Mouse (Mus musculus): ENCODE data around the gene Nudcd3. TPM values are rescaled to one million over a fixed set of nuclear protein-coding genes. Genes with fewer than 3 reads are reported as not detected.

Nudcd3 gene
- total and polyA plus RNA-seq, 3 experiments: 30.7 to 82.2 (median 35.6) TPM

DNA sequence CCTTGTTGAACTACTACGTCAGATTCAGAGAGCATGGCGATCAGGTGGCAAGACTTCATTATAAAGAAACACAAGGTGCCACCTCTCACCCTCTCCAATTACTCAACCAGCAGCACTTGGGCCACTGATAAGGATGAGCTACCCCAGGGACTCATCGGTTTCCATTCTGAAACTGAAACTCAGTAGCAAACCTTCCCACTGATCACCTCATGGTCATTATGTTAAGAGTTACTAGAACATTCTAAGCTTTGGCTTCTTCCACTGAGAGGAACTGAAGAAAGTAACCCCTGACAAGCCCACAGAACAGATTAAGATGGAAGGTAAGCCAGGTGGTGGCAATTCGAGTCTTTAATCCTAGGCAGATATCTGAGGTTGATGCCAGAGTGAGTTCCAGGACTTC is 1.8 kb downstream of the Nudcd3 start:
- Histone ChIP-seq H3K4me1 (ENCODE audit: control insufficient read depth in 1 of 2, insufficient read depth in 2 of 2) (peaks cover 8 to 57% of the 10 kb centered on the region in 2 experiments; a peak in 3 of 4 replicates), H3K4me2 (ENCODE audit: insufficient read depth, low read depth, poor library complexity, severe bottlenecking) (peak overlapping the region; percentile 95), H3K27me3 (replicated peaks) (no peaks in the 10 kb centered on the region), H3K79me2 (replicated peaks; ENCODE audit: control insufficient read depth, extremely low read depth, insufficient read depth, poor library complexity, severe bottlenecking) (peaks cover 60% of the 10 kb centered on the region), H3K27ac (ENCODE audit: insufficient read depth, low read depth) (no peak overlapping the region), H3K9ac (ENCODE audit: insufficient read depth, low read depth) (peak overlapping the region; percentile 60; the same call in 1 of the 2 replicates), H3K9me3 (replicated peaks; ENCODE audit: low read length) (no peaks in the 10 kb centered on the region), H3K36me3 (replicated peaks in 1 of 2; ENCODE audit: control insufficient read depth in 1 of 2, insufficient read depth in 1 of 2, low read length in 1 of 2) (peaks cover 6 to 30% of the 10 kb centered on the region in 2 experiments), H3K4me3 (replicated peaks in 1 of 3; ENCODE audit: low read depth in 2 of 3, low read length in 2 of 3, poor library complexity in 1 of 3) (peak overlapping the region; percentile 84 to 94 (median 86))
- dilution Hi-C loops (cut with MboI; ENCODE audit: extremely low pct_ligation_motif_present, extremely low pct_unique_long_range_greater_than_20kb, low sequenced_read_pairs) (no loop called here), in situ Hi-C loops (cut with MboI; ENCODE audit: low pct_ligation_motif_present, low pct_unique_long_range_greater_than_20kb, low sequenced_read_pairs) (loop anchor here (5.0 kb wide), 1 partner anchor 201 kb away; no protein-coding TSS in a partner anchor)
- peak; percentile 68 for DNase-seq (ENCODE audit: extremely low read depth)
- TF ChIP-seq UBTF (IDR thresholded peaks at IDR 0.05; ENCODE audit: low read depth, low read length) (no peak), IRF4 (IDR thresholded peaks at IDR 0.05; ENCODE audit: low read depth, low read length) (peak; percentile 88), USF2 (conservative IDR thresholded peaks at IDR 0.05; ENCODE audit: low read depth, low read length) (no peak), MAFK (IDR thresholded peaks at IDR 0.05; ENCODE audit: insufficient replicate concordance, low read length) (no peak), JUND (conservative IDR thresholded peaks at IDR 0.05; ENCODE audit: low read depth, low read length) (no peak), ZMIZ1 (IDR thresholded peaks at IDR 0.05; ENCODE audit: low read depth, low read length) (no peak), EP300 (IDR thresholded peaks at IDR 0.05; ENCODE audit: low read length) (peak; percentile 67), POLR2AphosphoS2 (IDR thresholded peaks at IDR 0.05; ENCODE audit: low read depth, low read length) (no peak), E2F4 (IDR thresholded peaks at IDR 0.05; ENCODE audit: insufficient replicate concordance, low read depth, low read length) (0 out of 2 replicates have a peak, but pooled peaks have one; percentile 21), USF1 (IDR thresholded peaks at IDR 0.05; ENCODE audit: low read depth, low read length) (no peak), ETS1 (conservative IDR thresholded peaks at IDR 0.05; ENCODE audit: low read depth, low read length) (peak; percentile 29; the same call in 1 of the 2 replicates), CHD2 (IDR thresholded peaks at IDR 0.05; ENCODE audit: low read length) (0 out of 2 replicates have a peak, but pooled peaks have one; percentile 37), ZC3H11A (IDR thresholded peaks at IDR 0.05; ENCODE audit: low read depth, low read length) (no peak), MAZ (IDR thresholded peaks at IDR 0.05; ENCODE audit: low read depth, low read length) (no peak), MEF2A (IDR thresholded peaks at IDR 0.05; ENCODE audit: borderline replicate concordance, low read depth, low read length) (no peak), SMC3 (IDR thresholded peaks at IDR 0.05; ENCODE audit: low read depth, low read length) (no peak), ELF1 (IDR thresholded peaks at IDR 0.05; ENCODE audit: low read depth, low read length) (no peak), BHLHE40 (IDR thresholded peaks at IDR 0.05; ENCODE audit: low read depth, low read length) (no peak), ZKSCAN1 (IDR thresholded peaks at IDR 0.05; ENCODE audit: borderline replicate concordance, low read depth, low read length) (no peak), MXI1 (IDR thresholded peaks at IDR 0.05; ENCODE audit: low read depth, low read length) (no peak; the same call in 1 of the 2 replicates), KAT2A (IDR thresholded peaks at IDR 0.05; ENCODE audit: insufficient replicate concordance, low read length) (no peak), PAX5 (IDR thresholded peaks at IDR 0.05; ENCODE audit: low read length) (no peak), TCF12 (IDR thresholded peaks at IDR 0.05; ENCODE audit: low read depth, low read length) (no peak), TBP (conservative IDR thresholded peaks at IDR 0.05; ENCODE audit: low read depth, low read length) (0 out of 2 replicates have a peak, but pooled peaks have one; percentile 9), CHD1 (IDR thresholded peaks at IDR 0.05; ENCODE audit: low read depth, low read length) (no peak), ZNF384 (IDR thresholded peaks at IDR 0.05; ENCODE audit: low read depth, low read length) (no peak), GABPA (IDR thresholded peaks at IDR 0.05; ENCODE audit: insufficient replicate concordance, low read depth, low read length) (no peak), RAD21 (IDR thresholded peaks at IDR 0.05; ENCODE audit: low read depth, low read length) (no peak), JUN (IDR thresholded peaks at IDR 0.05; ENCODE audit: insufficient read depth, low read depth, low read length) (no peak), HCFC1 (IDR thresholded peaks at IDR 0.05; ENCODE audit: low read depth, low read length) (no peak), RCOR1 (conservative IDR thresholded peaks at IDR 0.05; ENCODE audit: low read depth, low read length) (no peak), MAX (IDR thresholded peaks at IDR 0.05; ENCODE audit: low read length) (0 out of 2 replicates have a peak, but pooled peaks have one; percentile 64), NELFE (IDR thresholded peaks at IDR 0.05; ENCODE audit: low read depth, low read length) (no peak), SIN3A (IDR thresholded peaks at IDR 0.05; ENCODE audit: low read length) (peak; percentile 67; the same call in 1 of the 2 replicates), NRF1 (IDR thresholded peaks at IDR 0.05; ENCODE audit: low read depth, low read length) (no peak), POLR2A (IDR thresholded peaks at IDR 0.05; ENCODE audit: low read depth, low read length) (no peak), MYC (IDR thresholded peaks at IDR 0.05; ENCODE audit: low read depth, low read length) (peak; percentile 89), CTCF (conservative IDR thresholded peaks at IDR 0.05 in 1 of 2, IDR thresholded peaks at IDR 0.05 in 1 of 2; ENCODE audit: low read depth in 2 of 2, low read length in 2 of 2) (no peak)
